Mouse (Mus musculus): ENCODE data around the gene 2410015M20Rik.
"Not testable (repeated sequence)": the region's sequence is repeated elsewhere in the genome, so short reads cannot be mapped to it uniquely, and the experiment has no call there.

The 2410015M20Rik gene

DNA sequence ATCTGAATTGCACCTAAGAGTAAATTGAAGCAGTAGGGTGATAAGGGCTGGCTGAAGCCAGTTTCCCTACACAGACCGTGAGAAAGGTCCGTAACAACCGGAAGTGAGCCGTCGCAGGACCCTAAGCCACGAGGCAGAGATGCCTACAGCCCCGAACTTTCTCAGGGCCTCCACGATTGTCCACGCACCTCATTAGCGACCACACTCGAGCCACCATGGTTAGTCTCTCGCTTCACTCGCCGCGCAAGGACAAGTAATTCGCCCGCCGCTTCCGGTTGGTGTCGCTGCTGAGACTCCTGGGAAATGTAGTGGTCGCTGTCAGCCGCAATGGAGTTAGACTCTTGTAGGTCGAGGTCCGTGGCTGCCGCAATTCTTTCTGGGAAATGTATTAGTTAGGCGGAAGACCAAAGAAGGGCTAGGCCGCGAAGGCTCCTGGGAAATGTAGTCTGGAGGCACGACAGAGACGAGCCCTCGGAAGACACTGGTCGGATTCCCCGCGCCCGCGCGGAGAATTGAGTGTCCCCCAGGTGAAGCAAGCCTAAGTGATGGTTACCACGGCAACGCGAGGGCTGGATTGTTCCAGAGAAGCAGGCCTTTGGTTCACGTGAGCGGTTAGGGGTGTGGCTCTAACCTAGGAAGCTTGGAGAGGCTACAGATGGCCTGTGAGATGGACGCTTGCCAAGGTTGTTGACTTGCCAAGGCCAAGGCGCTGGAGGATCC, at the start of gene 2410015M20Rik:
TSS of gene 2410015M20Rik (minus strand) at position 320 of the 720 bp plus-strand sequence.
- in situ Hi-C loops (cut with MboI; ENCODE audit: unreplicated experiment in 2 of 2): loop anchor here in 1 of 2 experiments (5.0 kb wide), 1 partner anchor 38 kb away; no protein-coding TSS in a partner anchor

DNA sequence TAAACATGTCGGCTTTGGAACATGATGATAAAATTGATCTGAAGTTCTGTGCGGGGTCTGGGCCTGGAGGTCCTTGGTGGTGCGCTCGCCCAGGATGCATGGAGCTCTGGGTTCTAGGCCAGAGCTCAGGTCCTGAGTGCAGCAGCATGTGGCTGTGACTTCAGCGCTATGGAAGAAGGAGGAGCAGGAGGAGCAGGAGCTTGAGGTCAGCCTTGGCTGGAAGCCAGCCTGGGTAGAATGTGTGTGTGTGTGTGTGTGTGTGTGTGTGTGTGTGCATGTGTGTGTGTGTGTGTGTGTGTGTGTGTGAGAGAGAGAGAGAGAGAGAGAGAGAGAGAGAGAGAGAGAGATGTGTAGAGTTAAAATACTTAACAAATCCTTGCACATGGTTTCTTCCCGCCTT, 46.6 kb upstream of the 2410015M20Rik start:
- in situ Hi-C loops (cut with MboI; ENCODE audit: unreplicated experiment in 2 of 2): no loop called here

DNA sequence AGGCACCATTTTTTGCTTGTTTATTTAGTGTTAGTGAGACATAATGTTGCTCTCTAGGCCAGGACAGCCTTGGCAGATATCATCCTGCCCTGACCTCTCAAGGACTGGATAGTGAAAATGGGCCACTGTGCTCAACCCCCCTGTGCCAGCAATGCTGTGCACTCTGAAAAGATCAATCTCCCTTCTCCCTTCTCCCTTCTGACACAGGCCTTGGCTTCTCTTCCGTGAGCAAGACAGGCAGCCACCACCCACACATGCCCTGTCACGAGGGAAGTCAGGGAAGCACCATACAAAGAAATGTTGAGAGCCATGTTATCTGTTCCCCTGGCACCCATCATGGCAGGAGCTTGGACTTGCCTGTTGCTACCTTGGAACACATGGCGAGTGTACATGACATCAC, 45.7 kb upstream of the 2410015M20Rik start:
- in situ Hi-C loops (cut with MboI; ENCODE audit: unreplicated experiment in 2 of 2): no loop called here

DNA sequence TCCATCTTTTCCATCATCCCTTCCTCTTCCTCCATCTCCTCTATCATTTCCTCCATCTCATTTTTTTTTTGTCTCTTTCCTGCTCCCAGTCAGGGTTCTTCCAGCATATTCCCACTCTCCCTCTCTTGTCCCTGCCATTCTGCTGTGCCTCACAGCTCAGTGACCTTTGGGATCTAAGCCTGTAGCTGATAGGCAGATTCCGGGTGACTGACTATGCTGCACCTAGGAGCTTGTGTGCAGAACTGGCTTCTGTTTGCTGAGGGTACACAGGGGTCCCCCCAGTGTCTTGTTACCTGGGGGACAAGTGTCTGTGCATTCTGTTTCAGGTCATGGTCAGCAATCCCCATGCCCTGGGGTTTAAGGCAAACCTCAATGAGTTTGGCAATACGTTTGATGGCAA, 45.2 kb upstream of the 2410015M20Rik start:
- in situ Hi-C loops (cut with MboI; ENCODE audit: unreplicated experiment in 2 of 2): loop anchor here in 1 of 2 experiments (5.0 kb wide), 1 partner anchor 87 kb away; no protein-coding TSS in a partner anchor

DNA sequence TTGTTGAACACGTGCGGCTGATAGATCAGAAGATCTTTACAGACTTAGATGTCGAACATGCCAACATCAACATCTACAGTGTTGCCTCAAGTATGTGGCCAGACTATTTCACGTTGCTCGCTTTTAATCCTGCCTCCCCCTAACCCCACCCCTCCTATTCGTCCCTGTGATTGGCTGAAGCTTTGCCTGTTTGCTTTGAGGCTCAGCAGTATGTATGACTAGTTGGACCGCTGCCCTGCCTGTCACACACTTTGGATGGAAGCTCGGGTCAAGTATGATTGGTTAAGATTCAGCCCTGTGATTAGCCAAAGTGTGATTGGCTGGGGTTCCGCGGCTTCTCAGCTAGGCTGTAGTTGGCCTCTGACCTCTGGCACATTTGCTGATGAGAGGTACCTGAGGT, 42.2 kb upstream of the 2410015M20Rik start:
- in situ Hi-C loops (cut with MboI; ENCODE audit: unreplicated experiment in 2 of 2): loop anchor here in 1 of 2 experiments (5.0 kb wide), 1 partner anchor 84 kb away; no protein-coding TSS in a partner anchor

DNA sequence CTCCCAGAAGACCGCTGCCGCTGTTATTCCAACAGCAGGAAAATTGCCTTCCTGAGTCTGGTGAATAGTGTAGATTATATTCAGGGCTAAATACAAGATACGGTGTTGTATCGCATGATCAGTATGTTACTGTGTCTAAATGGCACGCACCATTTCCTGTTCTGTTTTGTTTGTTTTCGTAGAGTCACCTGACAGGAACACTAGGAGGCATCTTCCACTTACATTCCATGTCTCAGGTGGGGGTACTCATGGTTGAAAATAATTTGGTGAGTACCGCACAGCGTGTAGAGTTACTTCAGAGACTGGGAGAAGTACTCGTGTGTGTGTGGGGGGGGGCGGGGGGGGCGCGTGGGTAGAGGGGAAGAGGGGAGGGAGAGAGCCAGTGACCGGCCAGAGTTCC, 38.0 kb upstream of the 2410015M20Rik start:
- in situ Hi-C loops (cut with MboI; ENCODE audit: unreplicated experiment in 2 of 2): loop anchor here in 1 of 2 experiments (5.0 kb wide), 1 partner anchor 35 kb away; the partner anchor contains the start of gene Rpl36

DNA sequence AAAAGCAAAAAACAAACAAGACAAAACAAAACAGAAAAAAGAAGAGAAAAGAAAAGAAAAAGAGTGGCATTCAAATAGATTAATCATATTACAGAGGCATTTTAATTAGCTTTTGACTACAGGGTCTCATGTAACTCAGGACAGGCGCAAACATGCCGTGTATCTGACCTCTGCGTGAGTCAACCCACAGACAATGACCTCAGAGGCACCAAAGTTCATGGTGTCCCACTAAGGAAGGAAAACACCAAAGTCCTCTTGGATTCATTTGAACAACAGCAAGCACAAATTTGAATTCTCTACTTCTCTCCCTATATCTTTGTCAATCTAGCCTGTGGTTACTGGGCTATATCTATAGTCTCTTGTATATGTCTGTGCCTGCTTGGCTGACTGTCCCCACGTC, 33.7 kb upstream of the 2410015M20Rik start:
- in situ Hi-C loops (cut with MboI; ENCODE audit: unreplicated experiment in 2 of 2): no loop called here

DNA sequence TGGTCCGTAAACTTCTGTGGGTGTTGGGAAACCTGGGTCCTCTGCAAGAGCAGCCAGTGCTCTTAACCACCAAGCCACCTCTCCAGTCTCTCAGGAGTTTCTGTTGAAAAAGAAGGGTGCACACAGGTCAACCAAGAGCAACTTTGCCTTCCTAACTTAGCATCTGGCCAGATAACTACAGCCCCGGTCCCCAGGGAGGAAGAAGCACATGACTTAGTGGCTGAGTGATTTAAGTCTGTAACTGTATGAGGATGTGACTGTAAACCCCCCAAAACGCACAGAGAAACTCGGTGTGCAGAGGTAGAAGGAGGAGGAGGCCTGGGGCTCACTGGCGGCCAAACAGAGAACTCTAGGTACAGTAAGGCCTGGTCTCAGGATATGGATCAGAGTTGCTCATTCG, 24.5 kb upstream of the 2410015M20Rik start:
- in situ Hi-C loops (cut with MboI; ENCODE audit: unreplicated experiment in 2 of 2): no loop called here

DNA sequence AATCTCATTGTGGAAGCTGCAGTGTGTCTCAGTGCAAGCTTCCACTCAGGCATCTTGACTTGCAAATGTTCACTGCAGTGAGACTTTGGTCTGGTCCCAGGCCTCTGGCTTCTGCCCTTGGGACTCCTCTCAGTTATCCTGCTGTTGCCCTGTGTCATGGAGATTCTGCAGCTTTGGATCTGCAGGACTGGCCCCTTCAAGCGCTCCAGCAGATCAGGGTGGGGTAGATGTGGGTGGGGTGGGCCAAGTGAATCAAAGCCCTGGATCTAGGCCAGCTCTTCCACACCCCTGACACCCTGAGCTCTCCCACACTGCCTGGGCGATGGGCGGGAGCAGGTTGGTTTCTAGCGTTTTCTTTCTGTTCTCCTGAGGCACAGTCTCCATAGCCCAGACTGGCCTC, 22.2 kb upstream of the 2410015M20Rik start:
- in situ Hi-C loops (cut with MboI; ENCODE audit: unreplicated experiment in 2 of 2): no loop called here

DNA sequence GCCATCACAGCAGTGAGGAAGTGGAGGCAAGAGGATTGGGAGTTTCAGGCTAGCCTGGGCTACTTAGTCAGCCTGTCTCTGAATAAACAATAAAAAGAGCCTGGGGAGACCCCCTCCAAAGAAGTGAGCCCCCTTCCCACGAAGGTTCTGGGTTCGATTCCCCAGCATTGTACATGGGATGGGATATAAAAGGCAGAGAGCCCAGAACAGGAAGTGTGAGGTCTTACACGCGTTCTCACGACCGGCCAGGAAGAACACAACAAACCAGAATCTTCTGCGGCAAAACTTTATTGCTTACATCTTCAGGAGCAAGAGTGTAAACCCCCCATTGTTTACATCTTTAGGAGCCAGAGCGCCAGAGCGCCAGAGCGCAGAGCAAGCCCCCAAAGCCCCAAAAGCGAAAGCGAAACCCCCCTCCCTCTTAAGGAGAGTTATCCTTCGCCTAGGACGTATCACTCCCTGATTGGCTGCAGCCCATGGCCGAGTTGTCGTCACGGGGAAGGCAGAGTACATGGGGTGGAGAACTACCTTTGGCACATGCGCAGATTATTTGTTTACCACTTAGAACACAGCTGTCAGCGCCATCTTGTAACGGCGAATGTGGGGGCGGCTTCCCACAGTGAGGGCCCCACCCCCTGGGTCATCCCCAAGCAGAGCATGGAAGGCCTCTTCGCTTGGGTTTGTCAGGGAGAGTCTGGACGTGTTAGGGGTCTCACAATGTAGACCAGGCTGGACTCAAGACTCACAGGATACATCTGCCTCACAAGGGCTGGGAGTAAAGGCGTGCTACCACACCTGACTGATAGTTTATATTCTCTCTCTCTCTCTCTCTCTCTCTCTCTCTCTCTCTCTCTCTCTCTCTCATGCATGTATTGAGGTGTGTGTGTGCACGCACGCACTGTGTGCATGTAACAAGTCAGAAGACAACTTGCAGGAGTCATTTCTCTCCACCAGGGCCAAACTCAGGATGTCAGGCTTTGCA, 20.5 kb upstream of the 2410015M20Rik start:
- in situ Hi-C loops (cut with MboI; ENCODE audit: unreplicated experiment in 2 of 2): not testable (repeated sequence)

DNA sequence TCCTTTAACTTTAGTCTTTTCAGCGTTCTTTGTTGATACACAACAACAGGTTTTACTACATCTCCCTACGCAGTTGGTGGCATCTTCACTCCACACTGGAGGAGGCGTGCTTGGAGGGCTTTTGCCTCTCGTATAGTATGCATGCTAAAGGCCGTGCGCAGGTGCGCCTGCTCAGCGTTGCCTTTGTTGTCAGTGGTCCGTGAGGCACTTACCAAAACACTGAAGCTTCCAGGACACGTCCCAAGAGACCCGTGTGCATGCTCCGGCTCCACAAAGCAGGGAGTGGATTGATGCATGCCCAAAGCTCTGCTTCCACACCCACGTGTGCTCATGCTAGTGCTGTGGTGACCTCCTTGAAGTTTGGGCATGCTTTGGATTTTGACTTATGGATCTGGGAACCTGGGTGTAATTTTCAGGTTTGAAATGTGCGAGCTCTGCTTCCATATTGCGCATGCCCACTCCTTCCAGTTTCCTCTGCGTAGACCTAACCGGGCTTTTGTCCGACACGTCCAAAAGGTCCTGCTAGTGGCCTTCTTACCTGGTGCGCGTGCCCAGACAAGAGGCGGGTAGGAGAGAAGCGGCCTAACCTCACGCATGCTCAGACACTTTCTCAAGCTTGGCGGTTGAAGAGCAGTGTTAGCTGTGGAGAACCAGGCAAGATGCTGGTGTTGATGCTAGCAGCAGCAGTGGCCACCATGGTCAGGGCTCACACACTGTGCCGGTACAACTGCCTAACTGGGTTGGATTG, 18.1 kb upstream of the 2410015M20Rik start, which contains the start of gene Catsperd:
TSS of gene Catsperd (plus strand) at position 614 of the 748 bp plus-strand sequence.
- in situ Hi-C loops (cut with MboI; ENCODE audit: unreplicated experiment in 2 of 2): no loop called here

DNA sequence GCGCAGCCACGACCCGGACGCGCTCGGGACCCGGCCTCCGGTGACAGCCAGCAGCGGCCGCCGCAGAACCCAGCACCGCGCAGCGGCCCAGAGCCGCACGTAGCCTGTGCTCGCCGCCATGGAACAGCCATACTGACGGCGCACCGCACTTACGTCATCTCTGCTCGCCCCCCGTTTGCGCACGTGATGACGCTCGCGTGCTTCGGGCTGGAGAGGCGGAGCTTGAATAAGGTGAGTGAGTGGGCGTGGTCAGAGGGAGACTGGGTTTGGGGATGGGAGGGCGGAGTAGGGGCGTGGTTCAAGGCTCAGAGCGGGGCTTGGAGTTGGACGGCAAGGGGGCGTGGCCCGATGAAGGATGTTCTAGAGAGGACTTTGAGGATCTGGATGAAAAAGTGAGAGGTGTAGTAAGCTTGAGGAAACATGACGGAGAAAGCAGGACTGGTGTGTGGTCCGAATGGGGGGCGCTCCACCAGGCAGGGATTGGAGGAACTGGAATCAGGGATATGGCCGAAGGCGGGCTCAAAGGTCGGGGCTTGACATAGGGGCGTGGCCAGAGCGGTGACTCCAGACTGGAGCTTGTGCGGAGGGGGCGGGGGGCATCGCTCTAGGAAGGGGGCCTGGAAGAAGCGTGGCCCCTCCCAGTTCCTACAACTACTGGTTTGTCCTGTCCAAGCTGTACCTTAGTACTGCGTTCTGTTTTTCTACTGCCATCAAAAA, 17.3 kb upstream of the 2410015M20Rik start, which contains the start of gene Lonp1:
TSS of gene Lonp1 (minus strand) at position 134 of the 717 bp plus-strand sequence.
- in situ Hi-C loops (cut with MboI; ENCODE audit: unreplicated experiment in 2 of 2): no loop called here

DNA sequence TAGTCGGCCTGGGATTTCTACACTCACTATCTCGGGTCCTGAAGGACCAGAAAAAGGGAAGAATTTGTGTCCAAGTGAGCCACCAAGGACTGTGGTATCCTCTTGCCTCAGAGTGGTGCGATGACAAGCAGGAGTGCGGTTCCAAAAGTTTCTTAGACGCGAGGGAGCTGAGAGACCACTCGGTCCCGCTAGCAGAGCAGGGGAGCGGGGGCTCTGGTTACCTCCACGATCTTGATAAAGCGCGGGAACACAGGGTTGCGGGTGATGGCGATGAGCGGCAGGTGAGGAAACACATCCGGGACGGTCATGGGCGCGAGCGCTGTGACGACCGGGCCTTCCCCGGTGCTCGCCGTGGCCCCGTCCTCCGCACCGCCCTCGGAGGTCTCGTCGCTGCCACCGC, 16.7 kb upstream of the 2410015M20Rik start:
- in situ Hi-C loops (cut with MboI; ENCODE audit: unreplicated experiment in 2 of 2): no loop called here

DNA sequence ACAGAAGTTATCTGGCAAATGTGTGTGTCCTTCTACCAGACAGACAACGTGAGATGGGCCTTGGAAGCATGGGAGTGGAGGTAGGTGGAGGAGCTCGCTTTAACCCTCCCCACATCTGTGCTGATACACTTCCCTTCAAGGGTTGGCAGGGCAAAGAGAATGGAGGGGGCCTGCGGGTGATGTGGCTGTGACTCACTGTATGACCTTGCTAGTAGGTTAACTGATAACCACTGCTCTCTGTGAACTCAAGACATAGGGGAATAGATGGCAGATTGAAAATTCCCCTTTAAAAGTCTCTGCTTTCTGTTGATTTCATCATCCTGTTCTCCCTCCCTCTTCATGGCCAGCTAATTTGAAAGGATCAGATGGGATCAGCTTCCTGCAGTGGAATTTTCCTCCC, 15.9 kb upstream of the 2410015M20Rik start:
- in situ Hi-C loops (cut with MboI; ENCODE audit: unreplicated experiment in 2 of 2): no loop called here

DNA sequence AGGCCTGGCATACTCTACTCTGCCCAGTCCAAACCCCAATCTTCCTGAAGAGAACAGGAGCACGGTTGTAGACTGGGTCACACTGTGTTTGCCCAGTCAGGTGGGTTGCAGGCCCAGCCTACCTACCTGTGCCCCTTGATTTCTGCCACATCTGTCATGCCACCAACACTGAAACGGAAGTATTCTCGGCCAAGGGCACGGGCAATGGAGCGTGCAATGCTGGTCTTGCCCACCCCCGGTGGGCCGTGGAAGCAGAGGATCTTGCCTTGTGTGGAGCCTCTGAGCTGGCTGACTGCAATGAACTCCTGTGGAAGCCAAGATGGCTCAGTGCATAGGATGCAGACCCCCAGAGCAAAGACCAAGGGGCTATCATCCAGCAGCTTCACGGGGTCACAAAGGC, 8.1 kb upstream of the 2410015M20Rik start:
- in situ Hi-C loops (cut with MboI; ENCODE audit: unreplicated experiment in 2 of 2): loop anchor here (5.0 kb wide), 2 partner anchors 45 to 50 kb away; no protein-coding TSS in a partner anchor

DNA sequence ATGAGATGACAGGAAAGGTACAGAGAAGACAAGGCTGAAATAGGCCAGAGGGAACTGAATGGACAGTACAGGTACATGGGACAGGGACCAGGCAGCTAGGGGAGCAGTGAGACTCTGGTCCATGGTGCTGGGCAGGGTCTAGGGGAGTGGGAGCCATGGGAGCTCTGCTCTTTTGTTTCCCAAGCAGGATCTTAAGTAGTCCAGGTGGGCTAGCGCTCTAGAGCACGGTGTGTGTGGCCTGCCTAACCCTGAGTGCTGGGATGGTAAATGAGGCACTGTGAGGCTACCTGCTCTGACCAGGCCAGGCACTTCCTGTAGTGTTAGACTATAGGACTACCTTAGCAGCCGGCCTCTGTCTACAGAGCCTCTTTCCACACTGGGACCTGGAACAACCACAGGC, 7.2 kb upstream of the 2410015M20Rik start:
- in situ Hi-C loops (cut with MboI; ENCODE audit: unreplicated experiment in 2 of 2): loop anchor here (5.0 kb wide), 2 partner anchors 46 to 51 kb away; no protein-coding TSS in a partner anchor

DNA sequence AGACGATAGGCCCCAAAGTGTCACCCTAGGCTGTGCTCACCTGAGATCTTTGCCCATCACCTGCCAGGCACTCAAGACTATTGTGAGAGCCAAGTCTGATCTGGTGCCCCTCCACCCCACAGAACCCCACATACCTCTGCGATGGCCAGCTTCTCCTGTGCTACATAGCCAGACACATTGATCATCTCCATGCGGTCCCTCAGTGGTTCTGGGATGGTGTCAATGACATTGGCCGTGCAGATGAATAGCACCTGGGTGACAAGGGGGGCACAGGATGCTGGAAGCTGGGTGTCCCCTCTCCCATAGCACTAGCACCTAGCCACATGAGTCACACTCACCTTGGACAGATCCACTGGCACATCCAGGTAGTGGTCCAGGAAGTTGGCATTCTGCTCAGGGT, 6.2 kb upstream of the 2410015M20Rik start:
- in situ Hi-C loops (cut with MboI; ENCODE audit: unreplicated experiment in 2 of 2): loop anchor here (5.0 kb wide), 2 partner anchors 47 to 52 kb away; no protein-coding TSS in a partner anchor

DNA sequence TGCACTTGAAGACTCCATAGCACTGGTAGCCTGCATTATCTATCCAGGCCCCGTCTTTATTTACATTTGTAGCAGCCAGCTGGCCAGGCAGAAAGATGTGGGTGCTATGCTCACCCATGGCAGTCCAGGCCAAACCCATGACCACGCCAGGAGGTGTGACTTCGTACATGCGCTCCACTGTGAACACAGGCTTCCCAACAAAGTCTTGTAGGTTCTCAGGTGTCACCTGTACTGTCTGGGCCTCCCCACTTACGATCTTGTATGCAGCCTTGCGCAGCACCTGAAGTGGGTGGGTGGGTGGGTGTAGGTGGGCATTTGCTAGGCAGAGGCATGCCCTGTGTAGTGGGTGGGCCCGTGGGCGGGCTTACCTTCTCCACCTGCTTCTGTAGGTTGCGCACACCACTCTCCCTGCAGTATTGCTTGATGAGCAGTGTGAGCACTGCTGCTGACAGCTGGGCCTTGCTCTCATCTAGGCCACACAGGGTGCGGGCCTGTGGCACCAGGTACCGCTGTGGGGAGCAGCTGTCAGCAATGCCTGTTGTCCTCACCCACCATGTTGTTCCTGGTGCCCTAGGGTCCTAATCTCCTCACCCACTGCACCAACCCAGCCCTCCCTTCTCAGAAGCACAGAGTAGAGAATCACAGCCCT, 5.7 kb upstream of the 2410015M20Rik start:
- in situ Hi-C loops (cut with MboI; ENCODE audit: unreplicated experiment in 2 of 2): loop anchor here (5.0 kb wide), 2 partner anchors 47 to 52 kb away; no protein-coding TSS in a partner anchor
